12 mouse cellular contexts compared by ENCODE assay signal in the genomic region with DNA sequence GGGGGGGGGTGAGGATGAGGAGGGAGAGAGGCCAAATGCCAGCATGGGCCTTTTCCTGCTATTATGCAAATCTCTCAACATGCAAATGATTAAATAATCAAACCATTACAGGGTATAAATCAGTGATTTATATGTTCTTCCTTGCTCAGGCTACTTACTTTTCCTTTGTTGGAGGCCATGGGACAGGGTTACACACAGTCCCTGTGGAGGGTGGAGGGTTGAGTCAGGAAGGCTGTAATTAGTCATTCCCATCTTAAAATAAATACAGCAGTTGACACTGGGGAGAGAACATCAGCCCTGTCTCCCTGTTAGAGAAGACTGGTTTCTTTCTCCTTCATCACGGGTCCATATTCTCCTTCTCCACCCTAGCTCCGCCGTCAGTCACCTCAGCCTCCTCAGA.
DNase-seq lines count a peak whose midpoint lies in the region; ATAC-seq and TF ChIP-seq lines count a peak whose summit lies in the region.
"Had no signal": no experiment of that assay in that cellular context is flagged by ENCODE, and none has a peak within 500 bp of the region (broad histone marks: within the 10 kb centered on the region; RNA-seq: fewer than 3 reads in every experiment).

No protein-coding gene starts in this region.

- H3K4me3 ChIP-seq in lung, postnatal 0 days (ENCODE audit: low read depth, low read length), result no peak overlapping the region
- H3K4me3 ChIP-seq in forebrain, embryonic 15.5 days, result no peak overlapping the region
- H3K4me3 ChIP-seq in intestine, embryonic 16.5 days (ENCODE audit: low read length), result no peak overlapping the region
- peak overlapping the region; percentile 12 for H3K4me3 ChIP-seq in neural tube, embryonic 13.5 days
- H3K4me3 ChIP-seq in gastrocnemius, adult 2 months, result no peak overlapping the region
- H3K4me3 ChIP-seq: embryonic facial prominence, embryonic 15.5 days had no signal

- TF ChIP-seq EP300 in lung, postnatal 0 days (IDR thresholded peaks at IDR 0.05), result no peak

- no peak for TF ChIP-seq CTCF in lung, postnatal 0 days (IDR thresholded peaks at IDR 0.05)
- no peak for TF ChIP-seq CTCF in gastrocnemius, adult 2 months (IDR thresholded peaks at IDR 0.05)

- no peak overlapping the region for H3K4me2 ChIP-seq in lung, postnatal 0 days (replicated peaks; ENCODE audit: low read depth, low read length)
- H3K4me2 ChIP-seq in forebrain, embryonic 15.5 days (replicated peaks), result no peak overlapping the region
- H3K4me2 ChIP-seq in intestine, embryonic 16.5 days (ENCODE audit: low read depth, low read length), result no peak overlapping the region
- H3K4me2 ChIP-seq in neural tube, embryonic 13.5 days, result peak overlapping the region; percentile 55
- H3K4me2 ChIP-seq: embryonic facial prominence, embryonic 15.5 days had no signal

- peak; percentile 21 for DNase-seq in lung, postnatal 0 days (ENCODE audit: low spot score)
- DNase-seq in lung, postnatal 36 days, result no peak
- no peak for DNase-seq in gastrocnemius, adult 2 months
- no peak for DNase-seq in urinary bladder, postnatal 4 days (ENCODE audit: low spot score in 2 of 2)
- no peak for DNase-seq in right cerebral cortex, postnatal 36 days (ENCODE audit: low spot score in 2 of 2)
- DNase-seq: thymus, postnatal 36 days had no signal

- ATAC-seq in lung, postnatal 0 days, result peak; percentile 23; the same call in 1 of the 2 replicates
- ATAC-seq in forebrain, embryonic 15.5 days (replicated peaks), result no peak
- ATAC-seq in intestine, embryonic 16.5 days, result peak; percentile 40; the same call in 1 of the 2 replicates
- peak; percentile 55 for ATAC-seq in neural tube, embryonic 13.5 days (ENCODE audit: low read depth)
- ATAC-seq: activated CD4-positive, CD25-positive, alpha-beta regulatory T cell, adult 4 months had no signal

- H3K9ac ChIP-seq in lung, postnatal 0 days (replicated peaks; ENCODE audit: low read depth), result no peak overlapping the region
- H3K9ac ChIP-seq in forebrain, embryonic 15.5 days (replicated peaks), result no peak overlapping the region
- no peak overlapping the region for H3K9ac ChIP-seq in intestine, embryonic 16.5 days (ENCODE audit: low read depth, low read length)
- H3K9ac ChIP-seq in neural tube, embryonic 13.5 days, result peak overlapping the region; percentile 41; the same call in 1 of the 2 replicates
- H3K9ac ChIP-seq: embryonic facial prominence, embryonic 15.5 days had no signal

- H3K9me3 ChIP-seq in lung, postnatal 0 days (ENCODE audit: low read length), result no peaks in the 10 kb centered on the region
- H3K9me3 ChIP-seq in forebrain, embryonic 15.5 days, result no peaks in the 10 kb centered on the region
- no peaks in the 10 kb centered on the region for H3K9me3 ChIP-seq in intestine, embryonic 16.5 days (ENCODE audit: control insufficient read depth, low read length)
- no peaks in the 10 kb centered on the region for H3K9me3 ChIP-seq in neural tube, embryonic 13.5 days
- H3K9me3 ChIP-seq: embryonic facial prominence, embryonic 15.5 days had no signal

- H3K27me3 ChIP-seq in lung, postnatal 0 days (replicated peaks; ENCODE audit: insufficient read depth, low read length), result no peaks in the 10 kb centered on the region
- no peaks in the 10 kb centered on the region for H3K27me3 ChIP-seq in forebrain, embryonic 15.5 days
- no peaks in the 10 kb centered on the region for H3K27me3 ChIP-seq in intestine, embryonic 16.5 days (replicated peaks; ENCODE audit: control insufficient read depth, insufficient read depth, low read length)
- H3K27me3 ChIP-seq in neural tube, embryonic 13.5 days, result no peaks in the 10 kb centered on the region
- H3K27me3 ChIP-seq: embryonic facial prominence, embryonic 15.5 days had no signal

- no peak overlapping the region for H3K27ac ChIP-seq in lung, postnatal 0 days (ENCODE audit: low read length)
- peak overlapping the region; percentile 92 for H3K27ac ChIP-seq in forebrain, embryonic 15.5 days (replicated peaks)
- no peak overlapping the region for H3K27ac ChIP-seq in intestine, embryonic 16.5 days (ENCODE audit: low read length)
- peak overlapping the region; percentile 90 for H3K27ac ChIP-seq in neural tube, embryonic 13.5 days (replicated peaks)
- no peak overlapping the region for H3K27ac ChIP-seq in gastrocnemius, adult 2 months
- H3K27ac ChIP-seq: embryonic facial prominence, embryonic 15.5 days; macrophage had no signal

- intact Hi-C loops in gastrocnemius, adult 2 months (cut with DNase I), result no loop called here

- no peaks in the 10 kb centered on the region for H3K36me3 ChIP-seq in lung, postnatal 0 days (ENCODE audit: insufficient read depth, low read length)
- H3K36me3 ChIP-seq in forebrain, embryonic 15.5 days, result no peaks in the 10 kb centered on the region
- H3K36me3 ChIP-seq in intestine, embryonic 16.5 days (ENCODE audit: control insufficient read depth, insufficient read depth, low read length), result no peaks in the 10 kb centered on the region
- no peaks in the 10 kb centered on the region for H3K36me3 ChIP-seq in neural tube, embryonic 13.5 days
- H3K36me3 ChIP-seq: embryonic facial prominence, embryonic 15.5 days had no signal

- WGBS in lung, postnatal 0 days, result 61% methylated on average over 3 of the region's 3 CpGs
- 17% methylated on average over 3 of the region's 3 CpGs for WGBS in forebrain, embryonic 15.5 days
- 67% methylated on average over 3 of the region's 3 CpGs for WGBS in intestine, embryonic 16.5 days
- 32% methylated on average over 3 of the region's 3 CpGs for WGBS in neural tube, embryonic 13.5 days

- no peaks in the 10 kb centered on the region for H3K4me1 ChIP-seq in lung, postnatal 0 days (ENCODE audit: insufficient read depth, low read depth, low read length)
- peaks cover 40% of the 10 kb centered on the region for H3K4me1 ChIP-seq in forebrain, embryonic 15.5 days
- peaks cover 17% of the 10 kb centered on the region for H3K4me1 ChIP-seq in intestine, embryonic 16.5 days (ENCODE audit: control insufficient read depth, insufficient read depth, low read length)
- peaks cover 54% of the 10 kb centered on the region for H3K4me1 ChIP-seq in neural tube, embryonic 13.5 days (replicated peaks)

Comparison
In these comparisons a context has a peak if more than half of its experiments do, and no peak if none do; other contexts are left out.
1. H3K27ac ChIP-seq: peak in forebrain, embryonic 15.5 days (single experiment) and neural tube, embryonic 13.5 days (single experiment); none in lung, postnatal 0 days (single experiment), intestine, embryonic 16.5 days (single experiment) and gastrocnemius, adult 2 months (single experiment).